Mouse (Mus musculus): ENCODE data around the gene Col1a1. TPM values are rescaled to one million over a fixed set of nuclear protein-coding genes. Genes with fewer than 3 reads are reported as not detected.
"Not testable (repeated sequence)": the region's sequence is repeated elsewhere in the genome, so short reads cannot be mapped to it uniquely, and the experiment has no call there.

Gene Col1a1
- polyA plus RNA-seq, 1 experiment from 2014 or later, result 163 TPM

GRCm38 (mm10) chr11:94958065-94958858, 22.2 kb downstream of the Col1a1 start:
- H3K9me3 ChIP-seq (ENCODE audit: control insufficient read depth, low read length), result no peaks in the 10 kb centered on the region
- H3K4me2 ChIP-seq (ENCODE audit: low read depth, low read length, severe bottlenecking), result no peak overlapping the region
- H3K27me3 ChIP-seq (ENCODE audit: control insufficient read depth, insufficient read depth, low read length), result no peaks in the 10 kb centered on the region
- DNase-seq (ENCODE audit: low spot score), result no peak
- ATAC-seq (replicated peaks; ENCODE audit: low FRiP score), result no peak
- peaks cover 2% of the 10 kb centered on the region; the same call in 1 of the 2 replicates for H3K4me1 ChIP-seq (replicated peaks; ENCODE audit: control insufficient read depth, insufficient read depth, low read length)
- no peaks in the 10 kb centered on the region for H3K36me3 ChIP-seq (ENCODE audit: control insufficient read depth, insufficient read depth, low read length)
- no peak overlapping the region for H3K9ac ChIP-seq (ENCODE audit: low read length)
- no peak overlapping the region for H3K4me3 ChIP-seq (ENCODE audit: low read depth, low read length)
- no peak overlapping the region for H3K27ac ChIP-seq (ENCODE audit: low read depth, low read length)
- WGBS, result 28% methylated on average over 8 of the region's 8 CpGs

- Histone ChIP-seq H3K36me3 (ENCODE audit: control insufficient read depth, insufficient read depth, low read length) (no peaks in the 10 kb centered on the region), H3K4me2 (ENCODE audit: low read depth, low read length, severe bottlenecking) (no peak overlapping the region), H3K27ac (ENCODE audit: low read depth, low read length) (no peak overlapping the region), H3K27me3 (ENCODE audit: control insufficient read depth, insufficient read depth, low read length) (no peaks in the 10 kb centered on the region), H3K9ac (ENCODE audit: low read length) (no peak overlapping the region), H3K4me1 (replicated peaks; ENCODE audit: control insufficient read depth, insufficient read depth, low read length) (no peaks in the 10 kb centered on the region), H3K4me3 (ENCODE audit: low read depth, low read length) (no peak overlapping the region), H3K9me3 (ENCODE audit: control insufficient read depth, low read length) (no peaks in the 10 kb centered on the region)
- no peak for ATAC-seq (replicated peaks; ENCODE audit: low FRiP score)
- DNase-seq (ENCODE audit: low spot score), result no peak
- 79% methylated on average over 5 of the region's 5 CpGs for WGBS
These were observed 26.6 kb downstream of the Col1a1 start for GRCm38 (mm10) chr11:94962534-94963101.

GRCm38 (mm10) chr11:94967419-94967818, 31.4 kb downstream of the Col1a1 start, which contains the start of gene Hils1:
Gene Hils1 (plus strand): TSS chr11:94967593.
- Histone ChIP-seq H3K27ac (ENCODE audit: low read depth, low read length) (no peak within 1 kb of the TSS), H3K9ac (ENCODE audit: low read length) (no peak within 1 kb of the TSS), H3K4me2 (ENCODE audit: low read depth, low read length, severe bottlenecking) (no peak within 1 kb of the TSS), H3K36me3 (ENCODE audit: control insufficient read depth, insufficient read depth, low read length) (no peaks in the 10 kb centered on the region), H3K4me3 (ENCODE audit: low read depth, low read length) (no peak within 1 kb of the TSS), H3K4me1 (replicated peaks; ENCODE audit: control insufficient read depth, insufficient read depth, low read length) (no peaks in the 10 kb centered on the region), H3K9me3 (ENCODE audit: control insufficient read depth, low read length) (no peaks in the 10 kb centered on the region), H3K27me3 (ENCODE audit: control insufficient read depth, insufficient read depth, low read length) (no peaks in the 10 kb centered on the region)
- ATAC-seq (replicated peaks; ENCODE audit: low FRiP score) (no peak), DNase-seq (ENCODE audit: low spot score) (no peak)
- 49% methylated on average over 4 of the region's 4 CpGs for WGBS

GRCm38 (mm10) chr11:94968187-94968586, 32.2 kb downstream of the Col1a1 start:
- Histone ChIP-seq H3K4me3 (ENCODE audit: low read depth, low read length) (no peak overlapping the region), H3K27ac (ENCODE audit: low read depth, low read length) (no peak overlapping the region), H3K27me3 (ENCODE audit: control insufficient read depth, insufficient read depth, low read length) (no peaks in the 10 kb centered on the region), H3K4me1 (replicated peaks; ENCODE audit: control insufficient read depth, insufficient read depth, low read length) (no peaks in the 10 kb centered on the region), H3K36me3 (ENCODE audit: control insufficient read depth, insufficient read depth, low read length) (no peaks in the 10 kb centered on the region), H3K4me2 (ENCODE audit: low read depth, low read length, severe bottlenecking) (no peak overlapping the region), H3K9ac (ENCODE audit: low read length) (no peak overlapping the region), H3K9me3 (ENCODE audit: control insufficient read depth, low read length) (no peaks in the 10 kb centered on the region)
- DNase-seq (ENCODE audit: low spot score), result no peak
- WGBS, result 76% methylated on average over 7 of the region's 7 CpGs
- no peak for ATAC-seq (replicated peaks; ENCODE audit: low FRiP score)

GRCm38 (mm10) chr11:94969709-94970108, 33.7 kb downstream of the Col1a1 start:
- not testable (repeated sequence) for ATAC-seq (replicated peaks; ENCODE audit: low FRiP score); H3K4me1 ChIP-seq (replicated peaks; ENCODE audit: control insufficient read depth, insufficient read depth, low read length); DNase-seq (ENCODE audit: low spot score); H3K9ac ChIP-seq (ENCODE audit: low read length); H3K27ac ChIP-seq (ENCODE audit: low read depth, low read length); H3K9me3 ChIP-seq (ENCODE audit: control insufficient read depth, low read length); H3K4me3 ChIP-seq (ENCODE audit: low read depth, low read length); H3K4me2 ChIP-seq (ENCODE audit: low read depth, low read length, severe bottlenecking); H3K27me3 ChIP-seq (ENCODE audit: control insufficient read depth, insufficient read depth, low read length); H3K36me3 ChIP-seq (ENCODE audit: control insufficient read depth, insufficient read depth, low read length)
- 91% methylated on average over 4 of the region's 4 CpGs for WGBS

GRCm38 (mm10) chr11:94970210-94970943, 34.4 kb downstream of the Col1a1 start:
- Histone ChIP-seq H3K27me3 (ENCODE audit: control insufficient read depth, insufficient read depth, low read length) (no peaks in the 10 kb centered on the region), H3K27ac (ENCODE audit: low read depth, low read length) (no peak overlapping the region), H3K9ac (ENCODE audit: low read length) (no peak overlapping the region), H3K4me3 (ENCODE audit: low read depth, low read length) (no peak overlapping the region), H3K4me1 (replicated peaks; ENCODE audit: control insufficient read depth, insufficient read depth, low read length) (no peaks in the 10 kb centered on the region), H3K9me3 (ENCODE audit: control insufficient read depth, low read length) (no peaks in the 10 kb centered on the region), H3K36me3 (ENCODE audit: control insufficient read depth, insufficient read depth, low read length) (no peaks in the 10 kb centered on the region), H3K4me2 (ENCODE audit: low read depth, low read length, severe bottlenecking) (no peak overlapping the region)
- DNase-seq (ENCODE audit: low spot score), result peak; percentile 76
- 65% methylated on average over 15 of the region's 15 CpGs for WGBS
- ATAC-seq (replicated peaks; ENCODE audit: low FRiP score), result 0 out of 2 replicates have a peak, but pooled peaks have one; percentile 30

DNA sequence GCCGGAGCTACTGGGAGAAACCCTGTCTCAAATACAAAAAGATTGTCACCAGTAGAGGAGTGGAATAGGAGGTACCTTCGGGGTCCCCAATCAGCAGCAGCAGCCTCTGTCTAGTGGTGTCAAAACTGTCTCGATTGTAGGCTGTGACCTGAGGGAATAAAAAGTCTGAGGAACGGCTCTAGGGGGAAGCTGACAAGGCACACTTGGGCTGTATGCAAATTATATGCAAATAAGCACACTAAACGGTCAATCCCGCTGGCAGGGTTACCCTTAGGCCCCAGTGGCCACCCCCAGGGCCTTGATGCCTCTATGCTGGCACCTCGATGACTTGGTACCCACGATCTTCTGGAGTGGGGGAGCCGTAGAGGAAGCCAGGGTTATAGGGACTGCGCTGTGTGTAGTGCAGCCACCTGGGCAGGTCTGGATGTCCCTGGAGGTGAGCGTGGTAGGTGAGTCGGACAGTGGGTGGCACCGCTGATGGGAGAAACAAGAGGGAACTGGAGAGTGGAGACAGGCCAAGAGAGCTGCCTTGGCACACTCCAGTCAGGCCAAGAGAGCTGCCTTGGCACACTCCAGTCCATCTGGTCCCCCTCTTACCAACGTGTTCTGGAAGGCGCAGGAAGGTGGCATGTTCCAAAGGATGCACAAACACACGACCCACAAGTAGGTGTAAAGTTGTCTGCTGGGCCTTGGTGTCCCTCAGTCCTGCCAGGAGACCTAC, 36.0 kb downstream of the Col1a1 start:
- Histone ChIP-seq H3K4me3 (ENCODE audit: low read depth, low read length) (no peak overlapping the region), H3K4me1 (replicated peaks; ENCODE audit: control insufficient read depth, insufficient read depth, low read length) (no peaks in the 10 kb centered on the region), H3K9ac (ENCODE audit: low read length) (no peak overlapping the region), H3K4me2 (ENCODE audit: low read depth, low read length, severe bottlenecking) (no peak overlapping the region), H3K27me3 (ENCODE audit: control insufficient read depth, insufficient read depth, low read length) (no peaks in the 10 kb centered on the region), H3K36me3 (ENCODE audit: control insufficient read depth, insufficient read depth, low read length) (no peaks in the 10 kb centered on the region), H3K27ac (ENCODE audit: low read depth, low read length) (no peak overlapping the region), H3K9me3 (ENCODE audit: control insufficient read depth, low read length) (no peaks in the 10 kb centered on the region)
- ATAC-seq (replicated peaks; ENCODE audit: low FRiP score), result no peak
- DNase-seq (ENCODE audit: low spot score), result no peak
- 69% methylated on average over 16 of the region's 16 CpGs for WGBS

- WGBS, result 73% methylated on average over 5 of the region's 5 CpGs
- Histone ChIP-seq H3K4me3 (ENCODE audit: low read depth, low read length) (no peak overlapping the region), H3K27me3 (ENCODE audit: control insufficient read depth, insufficient read depth, low read length) (no peaks in the 10 kb centered on the region), H3K27ac (ENCODE audit: low read depth, low read length) (no peak overlapping the region), H3K4me2 (ENCODE audit: low read depth, low read length, severe bottlenecking) (no peak overlapping the region), H3K9ac (ENCODE audit: low read length) (no peak overlapping the region), H3K9me3 (ENCODE audit: control insufficient read depth, low read length) (no peaks in the 10 kb centered on the region), H3K4me1 (replicated peaks; ENCODE audit: control insufficient read depth, insufficient read depth, low read length) (no peaks in the 10 kb centered on the region), H3K36me3 (ENCODE audit: control insufficient read depth, insufficient read depth, low read length) (no peaks in the 10 kb centered on the region)
- no peak for DNase-seq (ENCODE audit: low spot score)
- ATAC-seq (replicated peaks; ENCODE audit: low FRiP score), result no peak
These were observed 36.9 kb downstream of the Col1a1 start for GRCm38 (mm10) chr11:94972887-94973286.

All from forebrain, embryonic 11.5 days (tissue).